Mouse (Mus musculus) hindbrain, postnatal 0 days (tissue): ENCODE results near the gene Gtf3c5. TPM values are rescaled to one million over a fixed set of nuclear protein-coding genes. Genes with fewer than 3 reads are reported as not detected.

Experiments
- ATAC-seq: fragments of 200-750 bp; cut with Nextera tagmentation; 2 replicates; pipeline ENCODE4 v1.8.0; 2017; ENCODE audit warnings: mild to moderate bottlenecking, moderate TSS enrichment, moderate library complexity
- DNase-seq: peaks from one replicate; pipeline ENCODE4 v3.0.0-alpha.2; 2015; ENCODE audit warnings: low spot score
- H3K27ac ChIP-seq: fragments of 300-500 bp; sonication (generic); 2 replicates; pipeline ENCODE4 v1.5.1; 2014; ENCODE audit warnings: mild to moderate bottlenecking
- H3K27me3 ChIP-seq: fragments of 300-500 bp; sonication (generic); 2 replicates; pipeline ENCODE4 v1.6.1; 2014; ENCODE audit warnings: low read length, mixed read lengths; ENCODE audit not compliant: insufficient read depth
- H3K36me3 ChIP-seq: fragments of 300-500 bp; sonication (generic); 2 replicates; pipeline ENCODE4 v1.6.1; 2014; ENCODE audit warnings: low read length, mixed read lengths; ENCODE audit not compliant: insufficient read depth
- H3K4me1 ChIP-seq: fragments of 300-500 bp; sonication (generic); 2 replicates; pipeline ENCODE4 v1.6.1; 2014; ENCODE audit warnings: antibody characterized with exemption, low read length, mixed read lengths; ENCODE audit not compliant: insufficient read depth
- H3K4me2 ChIP-seq: fragments of 300-500 bp; sonication (generic); 2 replicates; pipeline ENCODE4 v1.6.1; 2014; ENCODE audit warnings: low read depth, mild to moderate bottlenecking, low read length, moderate library complexity, mixed read lengths
- H3K4me3 ChIP-seq: fragments of 300-500 bp; sonication (generic); 2 replicates; pipeline ENCODE4 v1.5.1; 2014; ENCODE audit warnings: low read length
- H3K9ac ChIP-seq: fragments of 300-500 bp; sonication (generic); replicated peaks from 2 replicates; pipeline ENCODE4 v1.6.1; 2014; ENCODE audit warnings: mild to moderate bottlenecking, low read length, moderate library complexity, mixed read lengths
- H3K9me3 ChIP-seq: fragments of 300-500 bp; sonication (generic); 2 replicates; pipeline ENCODE4 v1.6.1; 2016; ENCODE audit warnings: low read length, mixed read lengths
- CTCF ChIP-seq: IDR thresholded peaks from 2 replicates; pipeline ENCODE4 v1.5.1; 2016; ENCODE audit warnings: antibody characterized with exemption, control low read depth, low read depth
- WGBS: fragments of 180-500 bp; shearing (Covaris S2); extraction: QIAGEN DNeasy Blood & Tissue Kit; methylation state at CpG from one replicate; pipeline ENCODE4 v1.1.7; 2014; 5-methylcytosine and 5-hydroxymethylcytosine counted together
- polyA plus RNA-seq: library from polyadenylated mRNA; unstranded; fragments of >200 nt; fragmentation: Nextera tagmentation; extraction: Ambion mirVana; gene quantifications from 2 replicates; pipeline ENCODE4 v1.2.1, GENCODE M21; 2015
- total RNA-seq: library from RNA; depleted of rRNA; stranded (reverse); fragments of >200 nt; gene quantifications from 2 replicates; pipeline ENCODE4 v1.2.3, GENCODE M21; 2014

Gene Gtf3c5
- total and polyA plus RNA-seq, 2 experiments from 2014 or later = 23.1 to 29.5 TPM

GRCm38 (mm10) chr2:28617498-28618486 lies 34.2 kb upstream of the Gtf3c5 start:
- ATAC-seq (no peak), DNase-seq (no peak)
- Histone ChIP-seq H3K9ac (no peak overlapping the region), H3K4me2 (no peak overlapping the region), H3K4me1 (no peaks in the 10 kb centered on the region), H3K4me3 (no peak overlapping the region), H3K27ac (no peak overlapping the region), H3K27me3 (peaks cover 15% of the 10 kb centered on the region), H3K9me3 (no peaks in the 10 kb centered on the region), H3K36me3 (no peaks in the 10 kb centered on the region)
- no peak for TF ChIP-seq CTCF
- WGBS = 80% methylated on average over 8 of the region's 8 CpGs

- Histone ChIP-seq H3K4me3 (no peak overlapping the region), H3K9ac (no peak overlapping the region), H3K4me2 (no peak overlapping the region), H3K27ac (no peak overlapping the region), H3K36me3 (no peaks in the 10 kb centered on the region), H3K9me3 (no peaks in the 10 kb centered on the region), H3K27me3 (peaks cover 8% of the 10 kb centered on the region), H3K4me1 (no peaks in the 10 kb centered on the region)
- no peak for TF ChIP-seq CTCF
- DNase-seq (no peak), ATAC-seq (no peak)
- 80% methylated on average over 9 of the region's 9 CpGs for WGBS
Measured at GRCm38 (mm10) chr2:28616874-28617273, 33.3 kb upstream of the Gtf3c5 start.

- Histone ChIP-seq H3K27ac (no peak overlapping the region), H3K27me3 (peaks cover 8% of the 10 kb centered on the region), H3K9me3 (no peaks in the 10 kb centered on the region), H3K4me3 (no peak overlapping the region), H3K4me1 (no peaks in the 10 kb centered on the region), H3K36me3 (no peaks in the 10 kb centered on the region), H3K4me2 (no peak overlapping the region), H3K9ac (no peak overlapping the region)
- ATAC-seq (no peak), DNase-seq (no peak)
- peak; percentile 37 for TF ChIP-seq CTCF
- 33% methylated on average over 5 of the region's 5 CpGs for WGBS
Measured at GRCm38 (mm10) chr2:28616358-28616757, 32.8 kb upstream of the Gtf3c5 start.

GRCm38 (mm10) chr2:28613599-28613998 lies 30.0 kb upstream of the Gtf3c5 start:
- Histone ChIP-seq H3K27ac (no peak overlapping the region), H3K9ac (no peak overlapping the region), H3K4me2 (no peak overlapping the region), H3K9me3 (no peaks in the 10 kb centered on the region), H3K4me3 (no peak overlapping the region), H3K36me3 (no peaks in the 10 kb centered on the region), H3K27me3 (no peaks in the 10 kb centered on the region; the same call in 1 of the 2 replicates), H3K4me1 (no peaks in the 10 kb centered on the region)
- ATAC-seq (no peak), DNase-seq (no peak)
- no peak for TF ChIP-seq CTCF
- WGBS = 85% methylated on average over 10 of the region's 10 CpGs

GRCm38 (mm10) chr2:28612436-28613063 lies 29.0 kb upstream of the Gtf3c5 start:
- Histone ChIP-seq H3K9me3 (no peaks in the 10 kb centered on the region), H3K4me2 (no peak overlapping the region), H3K36me3 (no peaks in the 10 kb centered on the region), H3K27me3 (no peaks in the 10 kb centered on the region; the same call in 1 of the 2 replicates), H3K4me3 (no peak overlapping the region), H3K4me1 (no peaks in the 10 kb centered on the region), H3K27ac (no peak overlapping the region), H3K9ac (no peak overlapping the region)
- DNase-seq = no peak
- ATAC-seq = no peak
- TF ChIP-seq CTCF = no peak
- 67% methylated on average over 10 of the region's 10 CpGs for WGBS

- ATAC-seq (no peak), DNase-seq (no peak)
- Histone ChIP-seq H3K4me1 (no peaks in the 10 kb centered on the region), H3K4me2 (no peak overlapping the region), H3K4me3 (no peak overlapping the region), H3K9me3 (no peaks in the 10 kb centered on the region), H3K27me3 (no peaks in the 10 kb centered on the region; the same call in 1 of the 2 replicates), H3K9ac (no peak overlapping the region), H3K27ac (no peak overlapping the region), H3K36me3 (no peaks in the 10 kb centered on the region)
- 85% methylated on average over 17 of the region's 17 CpGs for WGBS
- no peak for TF ChIP-seq CTCF
Measured at GRCm38 (mm10) chr2:28611407-28611787, 27.8 kb upstream of the Gtf3c5 start.
